ENCODE assay signal across 20 mouse cellular contexts in the genomic region with DNA sequence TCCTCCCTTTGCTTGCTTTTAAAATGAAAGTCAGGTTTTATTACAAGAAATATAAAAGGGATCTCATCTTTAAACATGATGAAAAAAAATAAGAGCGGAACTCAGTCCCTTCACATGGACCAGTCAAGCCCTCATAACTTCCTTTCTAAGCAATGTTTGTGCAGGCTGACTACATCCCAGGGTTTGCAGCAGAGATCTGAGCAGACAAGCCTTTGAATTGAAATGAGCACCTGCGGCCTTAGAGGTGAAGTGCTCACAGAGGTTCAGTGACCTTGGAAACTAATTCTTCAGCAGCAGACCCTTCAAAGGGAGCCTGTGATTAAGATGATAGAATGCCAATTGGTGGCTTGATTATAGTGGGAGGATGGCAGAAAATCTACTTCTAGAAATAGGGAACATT.
DNase-seq lines count a peak whose midpoint lies in the region; ATAC-seq lines count a peak whose summit lies in the region.
"Had no signal": no experiment of that assay in that cellular context is flagged by ENCODE, and none has a peak within 500 bp of the region (broad histone marks: within the 10 kb centered on the region; RNA-seq: fewer than 3 reads in every experiment).

No protein-coding gene starts in this region.

- no peak overlapping the region for H3K4me3 ChIP-seq in forebrain, embryonic 14.5 days (ENCODE audit: low read depth, low read length)
- no peak overlapping the region for H3K4me3 ChIP-seq in forebrain, embryonic 16.5 days (replicated peaks; ENCODE audit: low read length)
- no peak overlapping the region for H3K4me3 ChIP-seq in midbrain, embryonic 12.5 days
- no peak overlapping the region for H3K4me3 ChIP-seq in midbrain, embryonic 16.5 days (ENCODE audit: low read depth, low read length)
- H3K4me3 ChIP-seq: embryonic facial prominence, embryonic 10.5 days; embryonic facial prominence, embryonic 12.5 days; forebrain, embryonic 13.5 days had no signal

- ATAC-seq in forebrain, embryonic 14.5 days, result no peak
- no peak for ATAC-seq in forebrain, embryonic 16.5 days
- ATAC-seq in midbrain, embryonic 12.5 days (ENCODE audit: low FRiP score, low read depth), result peak; percentile 30; the same call in 1 of the 2 replicates
- ATAC-seq in midbrain, embryonic 16.5 days, result no peak
- ATAC-seq: forebrain, embryonic 13.5 days; forebrain, postnatal 0 days had no signal

- peak; percentile 3 for DNase-seq in forebrain, embryonic 14.5 days (ENCODE audit: low spot score)
- DNase-seq in retina, embryonic 14.5 days (ENCODE audit: low spot score), result peak; percentile 21
- no peak for DNase-seq in retina, postnatal 1 day
- DNase-seq in urinary bladder, postnatal 10 days (ENCODE audit: low spot score), result no peak
- DNase-seq: adrenal gland, adult 2 months; adrenal gland, postnatal 10 days; adrenal gland, postnatal 25 days; cerebellum, adult 11-12 months; cerebellum, adult 2 months; cerebellum, adult 9-10 months; cerebellum, postnatal 10 days; cerebellum, postnatal 25 days; embryo, embryonic 11 days; forebrain, postnatal 0 days had no signal

- H3K4me1 ChIP-seq in forebrain, embryonic 14.5 days (ENCODE audit: control insufficient read depth, insufficient read depth, low read length), result no peaks in the 10 kb centered on the region
- H3K4me1 ChIP-seq in forebrain, embryonic 16.5 days (replicated peaks; ENCODE audit: control insufficient read depth, insufficient read depth, low read length), result no peaks in the 10 kb centered on the region
- H3K4me1 ChIP-seq in midbrain, embryonic 12.5 days, result no peaks in the 10 kb centered on the region
- H3K4me1 ChIP-seq in midbrain, embryonic 16.5 days (ENCODE audit: control insufficient read depth, insufficient read depth, low read length), result no peaks in the 10 kb centered on the region
- H3K4me1 ChIP-seq: embryonic facial prominence, embryonic 10.5 days; embryonic facial prominence, embryonic 12.5 days; forebrain, embryonic 13.5 days had no signal

- H3K27me3 ChIP-seq in forebrain, embryonic 14.5 days (replicated peaks; ENCODE audit: control insufficient read depth, insufficient read depth, low read length), result no peaks in the 10 kb centered on the region
- no peaks in the 10 kb centered on the region for H3K27me3 ChIP-seq in forebrain, embryonic 16.5 days (replicated peaks; ENCODE audit: control insufficient read depth, insufficient read depth, low read length)
- no peaks in the 10 kb centered on the region for H3K27me3 ChIP-seq in midbrain, embryonic 12.5 days
- H3K27me3 ChIP-seq in midbrain, embryonic 16.5 days (ENCODE audit: control insufficient read depth, insufficient read depth, low read depth, low read length), result no peaks in the 10 kb centered on the region
- H3K27me3 ChIP-seq: embryonic facial prominence, embryonic 12.5 days; forebrain, embryonic 13.5 days had no signal

- H3K4me2 ChIP-seq in forebrain, embryonic 14.5 days (ENCODE audit: low read length), result no peak overlapping the region
- H3K4me2 ChIP-seq in forebrain, embryonic 16.5 days (ENCODE audit: low read length), result no peak overlapping the region
- no peak overlapping the region for H3K4me2 ChIP-seq in midbrain, embryonic 12.5 days (replicated peaks)
- H3K4me2 ChIP-seq in midbrain, embryonic 16.5 days (ENCODE audit: low read length), result no peak overlapping the region
- H3K4me2 ChIP-seq: embryonic facial prominence, embryonic 12.5 days; forebrain, embryonic 13.5 days had no signal

- no peak overlapping the region for H3K9ac ChIP-seq in forebrain, embryonic 14.5 days (ENCODE audit: low read length)
- no peak overlapping the region for H3K9ac ChIP-seq in forebrain, embryonic 16.5 days (replicated peaks; ENCODE audit: low read depth, low read length)
- no peak overlapping the region for H3K9ac ChIP-seq in midbrain, embryonic 12.5 days (replicated peaks)
- no peak overlapping the region for H3K9ac ChIP-seq in midbrain, embryonic 16.5 days (ENCODE audit: low read depth, low read length)
- H3K9ac ChIP-seq: embryonic facial prominence, embryonic 12.5 days; forebrain, embryonic 13.5 days; forebrain, postnatal 0 days had no signal

- WGBS in forebrain, embryonic 14.5 days, result 77% methylated on average over 2 of the region's 2 CpGs
- 71% methylated on average over 2 of the region's 2 CpGs for WGBS in forebrain, embryonic 16.5 days
- 55% methylated on average over 2 of the region's 2 CpGs for WGBS in midbrain, embryonic 12.5 days
- WGBS in midbrain, embryonic 16.5 days, result 38% methylated on average over 2 of the region's 2 CpGs

- no peak overlapping the region for H3K27ac ChIP-seq in forebrain, embryonic 14.5 days (ENCODE audit: low read depth, low read length)
- no peak overlapping the region for H3K27ac ChIP-seq in forebrain, embryonic 16.5 days (ENCODE audit: low read length)
- H3K27ac ChIP-seq in midbrain, embryonic 12.5 days (replicated peaks), result no peak overlapping the region
- H3K27ac ChIP-seq in midbrain, embryonic 16.5 days (ENCODE audit: low read length), result no peak overlapping the region
- H3K27ac ChIP-seq: embryonic facial prominence, embryonic 10.5 days; embryonic facial prominence, embryonic 12.5 days; forebrain, embryonic 13.5 days had no signal

- H3K9me3 ChIP-seq in forebrain, embryonic 14.5 days (replicated peaks; ENCODE audit: control insufficient read depth, low read length), result no peaks in the 10 kb centered on the region
- no peaks in the 10 kb centered on the region for H3K9me3 ChIP-seq in forebrain, embryonic 16.5 days (ENCODE audit: control insufficient read depth, low read length)
- no peaks in the 10 kb centered on the region for H3K9me3 ChIP-seq in midbrain, embryonic 12.5 days
- H3K9me3 ChIP-seq in midbrain, embryonic 16.5 days (replicated peaks; ENCODE audit: control insufficient read depth, low read length, poor library complexity, severe bottlenecking), result no peaks in the 10 kb centered on the region
- H3K9me3 ChIP-seq: embryonic facial prominence, embryonic 10.5 days; embryonic facial prominence, embryonic 12.5 days; forebrain, embryonic 13.5 days had no signal

- no peaks in the 10 kb centered on the region for H3K36me3 ChIP-seq in forebrain, embryonic 14.5 days (ENCODE audit: control insufficient read depth, insufficient read depth, low read length)
- H3K36me3 ChIP-seq in forebrain, embryonic 16.5 days (ENCODE audit: control insufficient read depth, insufficient read depth), result no peaks in the 10 kb centered on the region
- H3K36me3 ChIP-seq in midbrain, embryonic 12.5 days, result no peaks in the 10 kb centered on the region
- H3K36me3 ChIP-seq in midbrain, embryonic 16.5 days (ENCODE audit: control insufficient read depth, insufficient read depth, low read length), result no peaks in the 10 kb centered on the region
- H3K36me3 ChIP-seq: embryonic facial prominence, embryonic 10.5 days; embryonic facial prominence, embryonic 12.5 days had no signal

Comparison
In these comparisons a context has a peak if more than half of its experiments do, and no peak if none do; other contexts are left out.
1. DNase-seq: peak in forebrain, embryonic 14.5 days (single experiment) and retina, embryonic 14.5 days (single experiment); none in retina, postnatal 1 day (single experiment) and urinary bladder, postnatal 10 days (single experiment).